ENCODE assay signal across 15 mouse cellular contexts in genomic region chr4:76292733-76293357, GRCm38 (mm10).
A peak's percentile ranks its signal among the peaks of the same experiment; 100 is the strongest.
DNase-seq lines count a peak whose midpoint lies in the region; ATAC-seq and TF ChIP-seq lines count a peak whose summit lies in the region.
"Had no signal": no experiment of that assay in that cellular context is flagged by ENCODE, and none has a peak within 500 bp of the region (broad histone marks: within the 10 kb centered on the region; RNA-seq: fewer than 3 reads in every experiment).

No protein-coding gene starts in this region.

- no peaks in the 10 kb centered on the region for H3K36me3 ChIP-seq in lung, embryonic 14.5 days (ENCODE audit: insufficient read depth)
- H3K36me3 ChIP-seq: heart, embryonic 12.5 days; hindbrain, embryonic 10.5 days had no signal

- peaks cover 5% of the 10 kb centered on the region for H3K4me1 ChIP-seq in lung, embryonic 14.5 days (ENCODE audit: insufficient read depth)
- no peaks in the 10 kb centered on the region; the same call in 1 of the 2 replicates for H3K4me1 ChIP-seq in lung, adult 2 months (ENCODE audit: control insufficient read depth, insufficient read depth, low read length)

- no peaks in the 10 kb centered on the region for H3K27me3 ChIP-seq in lung, embryonic 14.5 days (ENCODE audit: insufficient read depth, low read length)
- H3K27me3 ChIP-seq: heart, embryonic 12.5 days had no signal

- TF ChIP-seq CTCF in lung, embryonic 14.5 days (IDR thresholded peaks at IDR 0.05; ENCODE audit: low read depth): no peak
- no peak for TF ChIP-seq CTCF in lung, adult 2 months (IDR thresholded peaks at IDR 0.05; ENCODE audit: insufficient read depth, low read length)

- DNase-seq in frontal cortex, postnatal 14 days (ENCODE audit: low spot score in 2 of 2): no peak
- DNase-seq in lung, embryonic 14.5 days: peak; percentile 77
- no peak for DNase-seq in lung, adult 2 months
- peak; percentile 1 for DNase-seq in lung, postnatal 10 days
- DNase-seq in lung, postnatal 36 days: no peak
- DNase-seq: adrenal gland, adult 2 months; adrenal gland, postnatal 25 days; cerebellum, adult 2 months; cerebellum, postnatal 10 days; gastrocnemius, postnatal 14 days had no signal

- H3K9ac ChIP-seq in lung, embryonic 14.5 days: no peak overlapping the region
- H3K9ac ChIP-seq: heart, embryonic 12.5 days had no signal

- no peak overlapping the region for H3K4me3 ChIP-seq in lung, embryonic 14.5 days (ENCODE audit: low read depth, low read length)
- no peak overlapping the region for H3K4me3 ChIP-seq in lung, adult 2 months (replicated peaks; ENCODE audit: extremely low read depth, low read depth, low read length)
- H3K4me3 ChIP-seq: heart, embryonic 12.5 days; hindbrain, embryonic 10.5 days had no signal

- H3K4me2 ChIP-seq in lung, embryonic 14.5 days: 0 out of 2 replicates have a peak overlapping the region, but pooled peaks have one; percentile 4
- H3K4me2 ChIP-seq: heart, embryonic 12.5 days had no signal

- no peak overlapping the region for H3K27ac ChIP-seq in lung, embryonic 14.5 days (ENCODE audit: low read depth)
- H3K27ac ChIP-seq: hindbrain, embryonic 10.5 days had no signal

- WGBS in lung, embryonic 14.5 days: 35% methylated on average over 8 of the region's 8 CpGs
- 70% methylated on average over 8 of the region's 8 CpGs for WGBS in lung, adult 2 months

- no peak for TF ChIP-seq POLR2A in lung, adult 2 months (IDR thresholded peaks at IDR 0.05; ENCODE audit: borderline replicate concordance, extremely low read depth, low read depth, low read length)

- H3K9me3 ChIP-seq in lung, embryonic 14.5 days (ENCODE audit: low read depth, low read length): no peaks in the 10 kb centered on the region
- H3K9me3 ChIP-seq: heart, embryonic 12.5 days; hindbrain, embryonic 10.5 days had no signal

- ATAC-seq in frontal cortex, adult (ENCODE audit: low TSS enrichment): peak; percentile 52
- ATAC-seq in lung, embryonic 14.5 days (ENCODE audit: insufficient read depth): peak; percentile 87
- ATAC-seq: hindbrain, embryonic 16.5 days; inflammation-experienced regulatory T-cells, adult 6 months had no signal

Comparison
In these comparisons a context has a peak if more than half of its experiments do, and no peak if none do; other contexts are left out.
1. DNase-seq: peak in lung, embryonic 14.5 days (single experiment) and lung, postnatal 10 days (single experiment); none in frontal cortex, postnatal 14 days (0 of 2), lung, adult 2 months (single experiment) and lung, postnatal 36 days (single experiment).